Mouse (Mus musculus) forebrain, embryonic 16.5 days (tissue): ENCODE measurements around the gene Lgals2. TPM values are rescaled to one million over a fixed set of nuclear protein-coding genes. Genes with fewer than 3 reads are reported as not detected.

ENCODE experiments used
- ATAC-seq: fragments of 200-750 bp; cut with Nextera tagmentation; 2 replicates; pipeline ENCODE4 v1.8.0; 2017; ENCODE audit warnings: mild to moderate bottlenecking, moderate library complexity
- H3K27ac ChIP-seq: fragments of 300-500 bp; sonication (generic); 2 replicates; pipeline ENCODE4 v1.5.1; 2014; ENCODE audit warnings: low read length, control low read depth
- H3K27me3 ChIP-seq: fragments of 300-500 bp; sonication (generic); replicated peaks from 2 replicates; pipeline ENCODE4 v1.6.1; 2014; ENCODE audit warnings: low read length; ENCODE audit not compliant: control insufficient read depth, insufficient read depth
- H3K36me3 ChIP-seq: fragments of 300-500 bp; sonication (generic); 2 replicates; pipeline ENCODE4 v1.6.1; 2014; ENCODE audit not compliant: control insufficient read depth, insufficient read depth
- H3K4me1 ChIP-seq: fragments of 300-500 bp; sonication (generic); replicated peaks from 2 replicates; pipeline ENCODE4 v1.6.1; 2014; ENCODE audit warnings: low read length; ENCODE audit not compliant: control insufficient read depth, insufficient read depth
- H3K4me2 ChIP-seq: fragments of 300-500 bp; sonication (generic); 2 replicates; pipeline ENCODE4 v1.6.1; 2014; ENCODE audit warnings: mild to moderate bottlenecking, low read length, control low read depth
- H3K4me3 ChIP-seq: fragments of 300-500 bp; sonication (generic); replicated peaks from 2 replicates; pipeline ENCODE4 v1.5.1; 2014; ENCODE audit warnings: mild to moderate bottlenecking, low read length, control low read depth
- H3K9ac ChIP-seq: fragments of 300-500 bp; sonication (generic); replicated peaks from 2 replicates; pipeline ENCODE4 v1.6.1; 2014; ENCODE audit warnings: low read depth, low read length, control low read depth
- H3K9me3 ChIP-seq: fragments of 300-500 bp; sonication (generic); 2 replicates; pipeline ENCODE4 v1.6.1; 2016; ENCODE audit warnings: low read length; ENCODE audit not compliant: control insufficient read depth
- WGBS: fragments of 180-500 bp; shearing (Covaris S2); extraction: QIAGEN DNeasy Blood & Tissue Kit; methylation state at CpG from one replicate; pipeline ENCODE4 v1.1.7; 2014; 5-methylcytosine and 5-hydroxymethylcytosine counted together
- polyA plus RNA-seq: library from polyadenylated mRNA; unstranded; fragments of >200 nt; fragmentation: Nextera tagmentation; extraction: Ambion mirVana; gene quantifications from 2 replicates; pipeline ENCODE4 v1.2.1, GENCODE M21; 2015

The Lgals2 gene
- polyA plus RNA-seq, 1 experiment from 2014 or later: not detected

DNA sequence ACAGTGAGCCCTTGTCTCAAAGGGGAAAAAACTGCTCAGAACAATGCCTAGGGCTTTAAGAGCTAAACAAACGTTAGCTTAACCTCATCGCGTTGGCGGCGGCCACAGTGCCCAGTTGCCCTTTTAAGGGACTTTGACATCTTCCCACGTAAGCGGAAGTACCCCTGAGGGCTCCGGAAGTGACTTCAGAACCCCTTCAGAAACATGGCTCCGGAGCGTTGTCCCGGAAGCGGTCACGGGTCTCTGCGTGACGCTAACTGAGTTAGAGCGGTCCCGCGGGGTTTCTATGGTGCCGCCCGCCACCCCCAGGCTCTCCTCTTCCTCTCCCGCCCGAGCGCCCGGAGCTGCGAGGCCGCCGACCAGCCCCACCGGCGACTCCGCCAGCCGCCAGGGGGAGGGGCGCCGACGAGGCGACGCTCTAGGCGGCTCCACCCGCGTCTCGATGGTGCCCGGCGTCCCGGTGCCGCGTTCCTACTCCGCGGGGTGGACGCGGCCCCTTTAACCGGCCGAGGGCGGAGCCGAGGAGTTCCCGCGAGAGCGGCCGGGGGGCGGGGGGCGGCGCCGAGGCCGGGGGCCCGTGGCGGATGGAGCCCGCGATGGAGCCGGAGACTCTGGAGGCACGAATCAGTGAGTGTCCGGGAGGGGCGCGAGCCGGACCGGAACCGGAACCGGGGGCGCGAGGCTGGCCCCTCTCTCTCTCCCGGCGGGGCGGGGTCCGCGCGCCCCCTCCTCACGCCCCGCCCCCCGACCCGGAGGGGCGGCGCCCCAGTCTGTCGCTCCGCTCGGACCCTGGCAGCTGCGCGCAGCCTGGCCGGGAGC is 21.9 kb upstream of the Lgals2 start, which contains the start of gene Gga1:
TSS of gene Gga1 (plus strand) at position 200 of the 819 bp plus-strand sequence.
- Histone ChIP-seq H3K4me1 (peaks cover 27% of the 10 kb centered on the region), H3K27me3 (no peaks in the 10 kb centered on the region), H3K36me3 (peaks cover 9% of the 10 kb centered on the region; the same call in 1 of the 2 replicates), H3K4me2 (peak within 1 kb of the TSS; percentile 80), H3K4me3 (peak within 1 kb of the TSS; percentile 80), H3K9me3 (no peaks in the 10 kb centered on the region), H3K27ac (peak within 1 kb of the TSS; percentile 98), H3K9ac (peak within 1 kb of the TSS; percentile 84)
- WGBS: under 1% methylated on average over 73 of the region's 95 CpGs
- ATAC-seq: peak; percentile 92

DNA sequence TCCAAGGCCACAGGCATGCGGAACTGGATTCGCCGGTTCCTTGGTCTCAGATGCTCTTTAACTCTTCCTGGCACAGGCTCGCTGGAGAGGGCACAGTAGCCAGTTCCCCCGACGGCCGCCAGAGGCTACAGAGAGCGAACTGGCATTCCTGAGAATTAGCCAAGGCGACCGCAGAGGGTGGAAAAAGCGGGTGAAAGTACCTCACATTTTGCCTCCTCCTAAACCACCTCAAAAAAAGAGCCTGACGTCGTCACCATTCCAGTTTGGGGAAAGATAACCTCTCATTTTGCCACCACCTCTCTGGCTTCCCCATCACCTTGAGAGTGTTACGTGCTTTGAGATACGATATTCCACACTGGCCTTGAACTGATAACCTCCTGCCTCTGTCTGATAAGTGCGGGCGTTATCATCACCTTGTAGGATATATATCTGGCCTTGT is 20.9 kb upstream of the Lgals2 start:
- H3K9ac ChIP-seq: peak overlapping the region; percentile 84
- peak overlapping the region; percentile 98 for H3K27ac ChIP-seq
- 0 out of 2 replicates have a peak, but pooled peaks have one; percentile 13 for ATAC-seq
- no peaks in the 10 kb centered on the region for H3K27me3 ChIP-seq
- 4% methylated on average over 17 of the region's 17 CpGs for WGBS
- peak overlapping the region; percentile 58 for H3K4me2 ChIP-seq
- peaks cover 3% of the 10 kb centered on the region; the same call in 1 of the 2 replicates for H3K36me3 ChIP-seq
- peak overlapping the region; percentile 80 for H3K4me3 ChIP-seq
- H3K4me1 ChIP-seq: peaks cover 27% of the 10 kb centered on the region
- no peaks in the 10 kb centered on the region for H3K9me3 ChIP-seq

DNA sequence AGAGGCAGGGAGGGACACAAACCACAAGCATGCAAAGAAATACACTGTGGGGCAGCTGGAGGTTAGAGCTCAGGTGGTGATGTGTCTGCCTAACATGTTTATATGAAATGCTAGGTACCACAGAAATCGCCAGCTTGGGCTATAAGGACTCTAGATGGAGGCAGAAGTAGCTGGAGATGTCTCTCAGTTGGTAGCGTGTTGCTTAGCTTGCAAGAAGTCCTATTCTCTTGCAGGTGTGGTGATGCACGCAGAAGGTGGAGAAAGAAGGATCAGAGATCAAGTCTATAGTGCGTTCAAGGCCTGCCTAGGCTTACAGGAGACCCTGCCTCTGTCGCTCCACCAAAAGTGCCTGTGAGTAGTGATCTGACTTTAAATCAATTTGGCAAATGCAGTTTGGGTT is 20.2 kb upstream of the Lgals2 start:
- Histone ChIP-seq H3K9ac (no peak overlapping the region), H3K27ac (peak overlapping the region; percentile 98), H3K4me1 (peaks cover 27% of the 10 kb centered on the region), H3K27me3 (no peaks in the 10 kb centered on the region), H3K9me3 (no peaks in the 10 kb centered on the region), H3K4me3 (no peak overlapping the region), H3K4me2 (peak overlapping the region; percentile 58; the same call in 1 of the 2 replicates), H3K36me3 (no peaks in the 10 kb centered on the region)
- no peak for ATAC-seq
- WGBS: 79% methylated on average over 5 of the region's 5 CpGs

DNA sequence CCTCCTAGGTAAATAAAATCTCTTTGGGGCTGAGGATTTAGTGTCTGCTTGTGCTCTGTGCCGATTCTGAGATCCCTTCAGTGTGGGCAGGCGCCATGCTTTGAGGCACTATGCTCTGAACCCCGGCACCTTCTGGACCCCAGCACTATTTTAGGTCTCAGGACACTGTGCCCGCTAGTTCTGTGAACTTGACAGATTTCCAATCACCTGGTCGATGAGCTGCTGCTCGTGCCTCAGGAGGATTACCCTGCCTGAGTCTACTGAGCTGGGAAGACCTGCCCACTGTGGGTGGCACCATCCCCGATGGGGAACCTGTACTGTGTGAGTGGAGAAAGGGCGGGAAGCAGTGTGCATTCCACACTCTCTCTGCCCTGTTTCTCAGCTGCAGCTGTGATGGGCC is 19.7 kb upstream of the Lgals2 start:
- Histone ChIP-seq H3K27me3 (no peaks in the 10 kb centered on the region), H3K9ac (no peak overlapping the region), H3K9me3 (no peaks in the 10 kb centered on the region), H3K36me3 (no peaks in the 10 kb centered on the region), H3K4me3 (no peak overlapping the region), H3K27ac (no peak overlapping the region), H3K4me1 (peaks cover 27% of the 10 kb centered on the region), H3K4me2 (no peak overlapping the region)
- 72% methylated on average over 8 of the region's 8 CpGs for WGBS
- no peak for ATAC-seq

DNA sequence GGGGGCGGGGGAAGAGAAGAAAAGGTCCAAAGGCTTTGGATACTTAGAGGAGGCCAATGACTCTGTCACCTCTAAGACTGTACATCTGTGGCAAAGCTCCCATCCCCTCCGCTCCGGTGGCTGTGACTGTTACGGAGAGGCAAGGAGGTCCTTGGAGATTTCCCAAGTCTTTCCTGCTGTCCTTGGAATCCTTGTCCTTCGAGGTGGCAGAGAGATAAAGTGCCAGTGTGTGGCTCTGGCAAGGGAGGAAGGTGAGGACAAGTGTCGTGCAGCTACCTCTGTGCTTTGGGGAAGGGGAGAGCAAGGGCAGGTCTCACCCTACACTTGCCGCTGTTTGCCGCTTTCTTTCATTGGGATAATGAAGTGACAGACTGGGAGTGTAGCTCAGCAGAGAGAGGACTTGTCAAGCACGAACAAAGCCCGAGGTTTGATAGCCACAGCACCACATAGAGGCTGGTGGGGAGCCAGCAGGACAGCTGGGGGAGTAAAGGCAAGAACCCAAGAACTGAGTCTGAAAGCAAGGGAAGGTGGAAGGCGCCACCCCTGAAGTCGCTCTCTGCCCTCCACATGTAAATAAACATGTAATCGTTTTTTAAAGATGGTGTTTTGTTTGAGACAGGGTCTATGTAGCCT is 18.6 kb upstream of the Lgals2 start:
- Histone ChIP-seq H3K4me1 (peaks cover 23% of the 10 kb centered on the region), H3K9ac (peak overlapping the region; percentile 15; the same call in 1 of the 2 replicates), H3K36me3 (no peaks in the 10 kb centered on the region), H3K4me3 (no peak overlapping the region), H3K27ac (peak overlapping the region; percentile 77), H3K9me3 (no peaks in the 10 kb centered on the region), H3K27me3 (no peaks in the 10 kb centered on the region), H3K4me2 (no peak overlapping the region)
- WGBS: 37% methylated on average over 13 of the region's 13 CpGs
- no peak for ATAC-seq

DNA sequence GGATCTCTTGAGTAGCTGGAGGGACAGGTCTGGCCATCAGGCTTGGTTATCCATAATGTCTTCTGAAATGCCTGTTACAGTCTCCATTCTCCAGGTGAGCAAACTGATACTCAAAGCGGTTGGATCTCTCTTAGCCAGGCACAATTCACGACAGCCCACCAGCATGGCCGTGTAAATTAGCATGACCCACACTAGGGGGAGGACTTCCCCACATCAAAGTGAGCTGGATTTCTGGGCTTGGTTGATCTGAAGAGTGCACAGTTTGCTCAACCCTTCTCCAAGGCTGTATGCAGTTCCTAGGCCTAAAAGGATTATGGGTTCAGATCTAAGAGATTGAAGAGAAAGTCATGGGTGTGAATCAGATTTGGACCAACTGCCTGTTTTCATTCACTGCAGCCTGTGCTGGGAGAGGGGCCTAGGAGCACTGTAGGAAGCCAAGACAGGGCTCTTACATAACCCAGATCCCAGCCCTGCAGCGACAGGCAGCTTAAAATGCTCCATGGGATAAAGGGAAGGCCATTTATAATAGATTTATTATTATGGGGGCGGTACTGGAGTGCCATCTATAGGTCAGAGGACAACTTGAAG is 16.8 kb upstream of the Lgals2 start:
- no peaks in the 10 kb centered on the region for H3K36me3 ChIP-seq
- no peaks in the 10 kb centered on the region for H3K27me3 ChIP-seq
- H3K27ac ChIP-seq: no peak overlapping the region
- H3K4me3 ChIP-seq: no peak overlapping the region
- H3K4me2 ChIP-seq: no peak overlapping the region
- ATAC-seq: no peak
- peaks cover 24% of the 10 kb centered on the region for H3K4me1 ChIP-seq
- H3K9ac ChIP-seq: no peak overlapping the region
- no peaks in the 10 kb centered on the region for H3K9me3 ChIP-seq
- 57% methylated on average over 5 of the region's 5 CpGs for WGBS

DNA sequence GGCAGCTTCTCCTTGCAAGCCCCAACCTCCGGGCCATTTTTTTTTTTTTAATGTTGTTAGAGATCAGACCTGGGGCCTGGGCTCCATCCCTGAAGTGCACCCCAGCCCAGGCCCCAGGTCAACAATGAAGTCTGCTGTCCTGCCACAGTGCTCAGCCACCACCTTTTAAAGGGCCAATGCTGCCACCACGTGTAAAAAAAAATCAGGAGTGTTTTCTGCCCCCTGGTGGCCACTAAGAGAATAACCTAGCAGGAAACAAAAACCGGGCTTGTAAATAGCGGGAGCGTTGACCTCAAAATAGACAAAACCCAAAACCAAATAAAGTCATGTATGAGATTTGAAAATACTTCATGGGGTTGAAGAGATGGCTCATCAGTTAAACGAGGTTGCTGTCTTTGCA is 14.4 kb upstream of the Lgals2 start:
- Histone ChIP-seq H3K36me3 (no peaks in the 10 kb centered on the region), H3K9me3 (no peaks in the 10 kb centered on the region), H3K4me3 (no peak overlapping the region), H3K27ac (no peak overlapping the region), H3K4me1 (peaks cover 11% of the 10 kb centered on the region), H3K9ac (no peak overlapping the region), H3K27me3 (no peaks in the 10 kb centered on the region), H3K4me2 (no peak overlapping the region)
- 25% methylated on average over 6 of the region's 6 CpGs for WGBS
- ATAC-seq: no peak

DNA sequence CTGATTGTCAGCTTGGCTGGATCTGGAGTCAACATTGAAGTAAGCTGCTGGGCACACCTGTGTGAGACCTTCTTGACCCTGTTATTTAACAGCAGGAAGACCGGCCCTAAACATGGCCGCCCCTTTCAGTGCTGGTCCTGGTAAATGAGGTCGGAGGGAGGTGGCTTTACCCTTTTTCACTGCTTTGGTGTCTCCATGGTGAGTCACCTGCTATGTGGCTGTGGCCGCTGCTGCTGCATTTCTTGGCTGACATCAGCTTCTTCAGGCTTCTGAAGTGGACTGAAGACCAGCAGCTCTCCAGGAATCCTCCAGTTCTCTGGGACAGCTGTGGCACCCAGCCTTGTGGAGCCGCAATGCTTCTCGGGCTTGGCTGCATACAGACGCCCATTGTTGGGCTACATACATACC is 13.5 kb upstream of the Lgals2 start:
- Histone ChIP-seq H3K27ac (peak overlapping the region; percentile 17), H3K36me3 (no peaks in the 10 kb centered on the region), H3K4me3 (no peak overlapping the region), H3K27me3 (no peaks in the 10 kb centered on the region), H3K4me1 (peaks cover 11% of the 10 kb centered on the region), H3K9me3 (no peaks in the 10 kb centered on the region), H3K4me2 (no peak overlapping the region), H3K9ac (no peak overlapping the region)
- WGBS: 16% methylated on average over 7 of the region's 7 CpGs
- ATAC-seq: peak; percentile 73

DNA sequence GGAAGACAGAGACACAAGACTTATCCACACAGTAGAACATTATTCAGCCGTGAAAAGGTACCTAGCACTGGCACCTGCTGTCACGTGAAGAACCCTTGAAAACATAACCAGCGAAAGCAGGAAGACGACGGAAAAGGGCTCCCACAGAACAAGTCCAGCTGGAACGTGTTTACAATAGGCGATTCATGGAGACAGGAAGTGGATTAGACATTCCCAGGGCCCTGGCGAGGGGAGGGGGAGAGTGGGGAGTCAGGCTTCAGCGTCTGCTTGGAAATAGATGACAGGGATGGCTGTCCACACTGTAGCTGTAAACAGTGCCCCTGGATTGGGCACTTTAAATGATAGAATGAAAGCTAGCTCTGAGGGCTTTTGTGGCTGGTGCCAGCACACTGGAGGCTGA is 13.1 kb upstream of the Lgals2 start:
- Histone ChIP-seq H3K4me1 (peaks cover 11% of the 10 kb centered on the region), H3K4me2 (no peak overlapping the region), H3K9me3 (no peaks in the 10 kb centered on the region), H3K36me3 (no peaks in the 10 kb centered on the region), H3K9ac (no peak overlapping the region), H3K27ac (peak overlapping the region; percentile 17), H3K27me3 (no peaks in the 10 kb centered on the region), H3K4me3 (no peak overlapping the region)
- peak; percentile 88 for ATAC-seq
- WGBS: 9% methylated on average over 9 of the region's 9 CpGs
